Mouse (Mus musculus) neural tube, embryonic 14.5 days (tissue): ENCODE data around the gene Actl11. TPM values are rescaled to one million over a fixed set of nuclear protein-coding genes. Genes with fewer than 3 reads are reported as not detected.

Source experiments
- ATAC-seq: fragments of 200-750 bp; cut with Nextera tagmentation; 2 replicates; pipeline ENCODE4 v1.8.0; 2017; ENCODE audit warnings: low read depth, mild to moderate bottlenecking, moderate TSS enrichment, moderate library complexity
- H3K27ac ChIP-seq: fragments of 300-500 bp; sonication (generic); 2 replicates; pipeline ENCODE4 v1.5.1; 2014; ENCODE audit warnings: low read depth, mild to moderate bottlenecking, control low read depth, low read length, moderate library complexity, mixed read lengths
- H3K27me3 ChIP-seq: fragments of 300-500 bp; sonication (generic); 2 replicates; pipeline ENCODE4 v1.6.1; 2014; ENCODE audit warnings: low read length; ENCODE audit not compliant: control insufficient read depth, insufficient read depth
- H3K36me3 ChIP-seq: fragments of 300-500 bp; sonication (generic); 2 replicates; pipeline ENCODE4 v1.6.1; 2014; ENCODE audit warnings: low read length, mixed read lengths; ENCODE audit not compliant: control insufficient read depth, insufficient read depth
- H3K4me1 ChIP-seq: fragments of 300-500 bp; sonication (generic); 2 replicates; pipeline ENCODE4 v1.6.1; 2014; ENCODE audit warnings: low read length; ENCODE audit not compliant: control insufficient read depth, insufficient read depth
- H3K4me2 ChIP-seq: fragments of 300-500 bp; sonication (generic); 2 replicates; pipeline ENCODE4 v1.6.1; 2014; ENCODE audit warnings: mild to moderate bottlenecking, low read depth, low read length, control low read depth
- H3K4me3 ChIP-seq: fragments of 300-500 bp; sonication (generic); 2 replicates; pipeline ENCODE4 v1.5.1; 2014; ENCODE audit warnings: low read depth, low read length, control low read depth, mixed read lengths
- H3K9ac ChIP-seq: fragments of 300-500 bp; sonication (generic); replicated peaks from 2 replicates; pipeline ENCODE4 v1.6.1; 2014; ENCODE audit warnings: low read depth, mild to moderate bottlenecking, control low read depth, low read length, mixed read lengths
- H3K9me3 ChIP-seq: fragments of 300-500 bp; sonication (generic); 2 replicates; pipeline ENCODE4 v1.6.1; 2016; ENCODE audit warnings: low read length; ENCODE audit not compliant: control insufficient read depth
- WGBS: fragments of 180-500 bp; shearing (Covaris S2); extraction: QIAGEN DNeasy Blood & Tissue Kit; methylation state at CpG from one replicate; pipeline ENCODE4 v1.1.7; 2014; 5-methylcytosine and 5-hydroxymethylcytosine counted together
- polyA plus RNA-seq: library from polyadenylated mRNA; unstranded; fragments of >200 nt; fragmentation: Nextera tagmentation; extraction: Ambion mirVana; gene quantifications from 2 replicates; pipeline ENCODE4 v1.2.1, GENCODE M21; 2014

The Actl11 gene
- polyA plus RNA-seq, 1 experiment from 2014 or later, result not detected

- H3K9me3 ChIP-seq, result no peaks in the 10 kb centered on the region
- H3K4me1 ChIP-seq, result no peaks in the 10 kb centered on the region
- 88% methylated on average over 8 of the region's 8 CpGs for WGBS
- H3K9ac ChIP-seq, result no peak overlapping the region
- no peak overlapping the region for H3K27ac ChIP-seq
- H3K4me3 ChIP-seq, result no peak overlapping the region
- no peaks in the 10 kb centered on the region for H3K27me3 ChIP-seq
- H3K4me2 ChIP-seq, result no peak overlapping the region
- H3K36me3 ChIP-seq, result no peaks in the 10 kb centered on the region
- ATAC-seq, result no peak
Measured at GRCm38 (mm10) chr9:107971690-107972541, 43.6 kb downstream of the Actl11 start.

DNA sequence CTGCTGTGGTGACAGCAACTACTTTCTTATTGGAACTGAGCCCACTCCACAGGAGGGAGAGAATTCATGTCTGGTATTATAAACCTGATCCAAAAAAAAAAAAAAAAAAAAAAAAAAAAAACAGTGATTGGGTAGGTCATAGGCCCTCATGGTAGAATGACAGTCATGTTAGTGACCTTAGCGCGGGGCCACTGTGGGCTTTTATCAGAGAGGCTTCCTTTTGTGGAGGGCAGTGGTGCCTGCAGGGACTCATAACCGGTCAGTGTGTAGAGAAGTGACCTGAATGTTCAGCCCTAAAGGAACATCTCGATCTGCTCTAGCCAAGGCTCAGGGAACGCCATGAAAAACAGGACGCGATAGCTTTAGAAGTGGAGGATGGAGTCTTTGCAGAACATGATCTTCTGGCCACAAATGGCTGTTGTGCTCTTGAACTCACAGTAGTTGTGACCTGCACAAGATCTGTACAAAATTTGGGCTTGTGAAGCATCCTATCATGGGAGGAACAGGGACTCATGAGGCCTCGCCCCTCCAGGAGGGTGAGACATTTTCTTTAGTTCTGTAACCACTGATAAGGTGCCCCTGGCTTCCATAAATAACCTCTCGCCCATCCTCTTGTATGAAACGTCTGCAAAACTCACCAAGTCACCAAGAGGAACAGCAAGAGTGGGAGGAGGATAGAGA is 46.4 kb downstream of the Actl11 start:
- Histone ChIP-seq H3K36me3 (no peaks in the 10 kb centered on the region), H3K4me2 (no peak overlapping the region), H3K27me3 (no peaks in the 10 kb centered on the region), H3K27ac (no peak overlapping the region), H3K9ac (no peak overlapping the region), H3K4me3 (no peak overlapping the region), H3K4me1 (no peaks in the 10 kb centered on the region), H3K9me3 (no peaks in the 10 kb centered on the region)
- WGBS, result 85% methylated on average over 10 of the region's 10 CpGs
- ATAC-seq, result no peak

- Histone ChIP-seq H3K4me2 (no peak within 1 kb of the TSS), H3K4me1 (no peaks in the 10 kb centered on the region), H3K9me3 (no peaks in the 10 kb centered on the region), H3K27me3 (no peaks in the 10 kb centered on the region), H3K27ac (no peak within 1 kb of the TSS), H3K9ac (no peak within 1 kb of the TSS), H3K4me3 (no peak within 1 kb of the TSS), H3K36me3 (no peaks in the 10 kb centered on the region)
- no peak for ATAC-seq
- WGBS, result 76% methylated on average over 12 of the region's 12 CpGs
Measured at GRCm38 (mm10) chr9:107975399-107976386, 47.4 kb downstream of the Actl11 start, which contains the start of gene Uba7. TSS of gene Uba7 (plus strand) at chr9:107975505.

DNA sequence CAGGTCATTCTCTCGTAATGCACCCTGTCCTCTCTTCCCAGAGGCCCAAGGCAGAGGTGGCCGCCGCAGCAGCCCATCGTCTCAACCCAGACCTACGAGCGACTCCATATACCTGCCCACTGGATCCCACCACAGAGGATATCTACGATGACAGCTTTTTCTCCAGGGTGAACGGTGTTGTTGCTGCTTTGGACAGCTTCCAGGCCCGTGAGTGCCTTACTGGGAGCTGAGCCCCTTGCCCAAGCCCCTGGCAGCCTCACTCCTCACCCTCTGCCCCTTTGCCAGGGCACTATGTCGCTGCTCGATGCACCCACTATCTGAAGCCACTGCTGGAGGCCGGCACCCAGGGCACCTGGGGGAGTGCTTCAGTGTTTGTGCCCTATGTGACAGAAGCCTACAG is 50.5 kb downstream of the Actl11 start:
- no peak for ATAC-seq
- 89% methylated on average over 12 of the region's 12 CpGs for WGBS

More for the DNA sequence above, 50.5 kb downstream of the Actl11 start:
- Histone ChIP-seq H3K4me2 (no peak overlapping the region), H3K4me1 (no peaks in the 10 kb centered on the region), H3K36me3 (no peaks in the 10 kb centered on the region), H3K27ac (no peak overlapping the region), H3K9ac (no peak overlapping the region), H3K27me3 (no peaks in the 10 kb centered on the region), H3K9me3 (no peaks in the 10 kb centered on the region), H3K4me3 (no peak overlapping the region)

Other genes with a start within 250 kb of the Actl11 start
- gene Gnat1, start 248.8 kb upstream of the Actl11 start, polyA plus RNA-seq, result 1.4 and 2.7 TPM in 2 replicates
- 17.0 and 18.7 TPM in 2 replicates for gene Sema3f, start 218.0 kb upstream of the Actl11 start, polyA plus RNA-seq
- 237 and 239 TPM in 2 replicates for gene Rbm5, start 157.5 kb upstream of the Actl11 start, polyA plus RNA-seq
- gene Rbm6, start 55.2 kb upstream of the Actl11 start, polyA plus RNA-seq, result 87.1 and 96.0 TPM in 2 replicates
- gene Mon1a, start 40.3 kb upstream of the Actl11 start, polyA plus RNA-seq, result 21.3 and 23.4 TPM in 2 replicates
- 0.51 and 1.5 TPM in 2 replicates for gene Mst1r, start 21.6 kb upstream of the Actl11 start, polyA plus RNA-seq
- gene Camkv, start 7.2 kb downstream of the Actl11 start, polyA plus RNA-seq, result 12.5 and 20.1 TPM in 2 replicates
- 5.1 and 5.7 TPM in 2 replicates for gene Traip, start 21.7 kb downstream of the Actl11 start, polyA plus RNA-seq
- gene Uba7, start 47.0 kb downstream of the Actl11 start, polyA plus RNA-seq, result 2.0 and 8.2 TPM in 2 replicates
- gene Gm20661, start 54.6 kb downstream of the Actl11 start, polyA plus RNA-seq, result 0.58 and 1.8 TPM in 2 replicates
- 10.4 and 19.5 TPM in 2 replicates for gene Inka1, start 57.4 kb downstream of the Actl11 start, polyA plus RNA-seq
- 1.2 and 4.5 TPM in 2 replicates for gene Cdhr4, start 64.0 kb downstream of the Actl11 start, polyA plus RNA-seq
- 0.94 TPM in 1 of 2 replicates, not detected in the other for gene Gm20662, start 67.9 kb downstream of the Actl11 start, polyA plus RNA-seq
- 53.6 and 63.5 TPM in 2 replicates for gene Ip6k1, start 74.0 kb downstream of the Actl11 start, polyA plus RNA-seq
- 19.5 and 21.2 TPM in 2 replicates for gene Gmppb, start 120.8 kb downstream of the Actl11 start, polyA plus RNA-seq
- gene Amigo3, start 124.7 kb downstream of the Actl11 start, polyA plus RNA-seq, result 2.8 and 3.5 TPM in 2 replicates
- gene Mst1, start 152.0 kb downstream of the Actl11 start, polyA plus RNA-seq, result 0.08 TPM in 1 of 2 replicates, not detected in the other
- gene Rnf123, start 154.9 kb downstream of the Actl11 start, polyA plus RNA-seq, result 47.7 and 55.7 TPM in 2 replicates
- gene Apeh, start 166.1 kb downstream of the Actl11 start, polyA plus RNA-seq, result 47.9 and 51.7 TPM in 2 replicates